Mouse (Mus musculus): ENCODE results near the gene Ccl9.

Gene Ccl9

DNA sequence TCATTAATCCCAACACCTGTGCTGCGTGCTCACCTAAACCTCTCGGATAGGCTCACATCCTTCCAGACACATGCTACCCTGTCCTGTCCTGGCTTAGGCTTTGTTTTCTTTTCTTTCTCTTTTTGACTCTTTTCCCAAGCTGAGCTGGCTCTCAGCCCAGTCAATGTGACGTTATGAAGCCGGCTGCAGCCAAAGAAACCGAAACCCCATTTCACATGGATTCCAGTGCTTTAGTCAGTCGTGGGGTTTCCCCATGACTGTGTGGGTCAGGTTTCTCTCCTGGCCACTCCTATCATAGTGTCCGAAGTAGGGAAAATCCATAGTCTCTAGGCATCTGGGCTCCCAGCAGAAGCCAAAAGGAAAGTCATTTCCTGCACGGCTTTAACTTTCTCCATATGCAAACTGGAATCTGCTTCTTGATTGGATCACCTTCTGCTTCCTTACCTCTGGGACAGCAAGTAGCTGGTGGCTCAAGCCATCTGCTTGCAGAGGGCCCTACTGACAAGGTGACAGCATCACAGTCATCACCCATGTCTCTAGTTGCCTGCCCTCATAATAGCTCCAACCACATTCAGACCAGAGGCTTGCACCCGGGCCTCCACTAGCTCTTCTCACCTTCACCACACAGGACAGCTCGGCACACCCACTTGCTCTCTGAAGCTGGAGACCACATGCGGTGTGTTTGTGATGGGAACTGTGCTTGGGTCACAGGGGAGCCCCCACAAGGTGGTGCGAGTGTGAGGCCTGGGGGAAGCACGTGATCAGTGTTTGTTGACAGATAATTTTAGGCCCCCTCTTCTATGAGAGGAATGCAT, 43.6 kb downstream of the Ccl9 start:
- DNase-seq = peak; percentile 33

DNA sequence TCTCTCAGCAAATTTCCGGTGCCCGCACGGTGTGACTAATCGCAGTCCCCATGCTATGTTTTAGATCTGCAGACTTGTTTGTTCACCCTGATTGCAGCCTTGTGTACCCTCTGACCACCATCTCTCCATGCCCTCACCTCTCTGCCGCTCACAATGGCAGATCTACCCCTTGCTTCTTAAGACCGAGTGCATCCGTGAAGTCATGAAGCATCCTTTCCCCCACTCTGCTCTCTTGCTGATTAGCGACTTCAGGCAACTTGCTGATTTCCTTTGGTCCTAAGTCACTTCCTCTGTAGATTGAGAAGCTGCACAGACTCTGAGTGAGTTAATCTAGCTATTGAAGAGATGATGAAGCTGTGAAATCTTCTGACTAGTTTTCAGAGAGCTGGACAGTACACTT, 44.3 kb downstream of the Ccl9 start:
- DNase-seq = no peak

DNA sequence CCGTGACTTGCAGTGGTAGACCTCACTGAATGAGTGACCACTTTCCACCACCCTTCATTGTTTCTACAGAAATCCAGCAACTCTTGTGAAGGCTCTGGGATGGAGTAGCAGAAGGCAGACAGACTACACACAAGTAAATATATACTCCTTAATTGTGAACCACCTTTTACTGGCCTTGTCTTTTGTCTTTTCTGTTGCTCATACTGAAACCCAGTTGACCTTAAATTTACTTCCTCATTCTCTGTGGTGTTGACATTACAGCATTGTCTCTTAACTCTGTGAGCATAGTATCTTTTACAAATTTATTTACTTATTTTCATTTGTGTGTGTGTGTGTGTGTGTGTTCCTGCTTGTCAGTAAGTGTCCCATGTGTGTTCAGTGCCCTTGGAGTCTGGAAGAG, 45.2 kb downstream of the Ccl9 start:
- no peak for DNase-seq

DNA sequence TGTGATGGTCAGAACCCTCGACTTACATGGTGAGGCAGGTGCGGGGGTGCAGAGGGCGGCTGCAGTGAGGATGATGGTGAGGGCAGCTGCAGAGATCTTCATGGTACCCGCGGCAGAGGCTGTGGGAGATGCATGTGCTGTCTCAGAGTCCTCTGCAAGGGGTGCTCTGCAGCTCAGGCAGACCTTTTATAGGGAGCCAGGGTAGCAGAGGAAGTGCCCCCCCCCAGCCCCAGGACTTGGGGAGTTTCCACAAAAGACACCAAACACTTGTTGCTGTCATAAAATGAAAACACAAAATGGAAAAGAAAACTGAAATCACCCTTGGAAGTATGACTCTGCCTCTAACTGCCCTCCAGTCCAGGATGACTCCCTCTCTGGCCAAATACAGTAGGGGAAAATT, 48.1 kb downstream of the Ccl9 start, which contains the start of gene Ccl5:
Gene Ccl5 (minus strand): TSS at position 159 of the 400 bp plus-strand sequence.
- no peak for DNase-seq

DNA sequence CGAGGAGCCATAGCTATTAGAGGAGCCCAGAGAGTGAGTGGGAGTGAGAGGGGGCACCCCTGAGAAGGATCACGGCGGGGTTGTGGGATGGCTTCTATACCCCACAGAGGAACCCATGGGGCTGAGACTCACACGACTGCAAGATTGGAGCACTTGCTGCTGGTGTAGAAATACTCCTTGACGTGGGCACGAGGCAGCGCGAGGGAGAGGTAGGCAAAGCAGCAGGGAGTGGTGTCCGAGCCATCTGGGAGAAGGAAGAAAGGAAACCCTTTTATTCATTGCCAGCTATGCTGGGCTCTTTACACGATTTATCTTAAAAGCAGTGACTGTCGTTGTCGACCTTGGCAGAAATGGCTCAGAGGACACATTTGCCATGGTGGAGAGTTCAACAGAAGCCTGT, 49.4 kb downstream of the Ccl9 start:
- DNase-seq = no peak
